In genomic region chr3:51941781-51942180, GRCm38 (mm10) we compare ENCODE assay signal across 14 mouse cellular contexts.
A peak's percentile ranks its signal among the peaks of the same experiment; 100 is the strongest.
DNase-seq lines count a peak whose midpoint lies in the region; ATAC-seq and TF ChIP-seq lines count a peak whose summit lies in the region.
"Had no signal": no experiment of that assay in that cellular context is flagged by ENCODE, and none has a peak within 500 bp of the region (broad histone marks: within the 10 kb centered on the region; RNA-seq: fewer than 3 reads in every experiment).

No protein-coding gene starts in this region.

- no peak overlapping the region for H3K4me3 ChIP-seq in heart, embryonic 12.5 days
- no peak overlapping the region for H3K4me3 ChIP-seq in olfactory bulb, adult 2 months (ENCODE audit: insufficient read depth, low read depth, low read length)
- H3K4me3 ChIP-seq in cerebellum, adult 2 months (replicated peaks; ENCODE audit: insufficient read depth, low read depth, low read length): no peak overlapping the region
- H3K4me3 ChIP-seq: intestine, embryonic 15.5 days had no signal

- H3K36me3 ChIP-seq in heart, embryonic 12.5 days: no peaks in the 10 kb centered on the region
- H3K36me3 ChIP-seq: intestine, embryonic 15.5 days had no signal

- H3K4me1 ChIP-seq in heart, embryonic 12.5 days (replicated peaks): peaks cover 10% of the 10 kb centered on the region
- peaks cover 7% of the 10 kb centered on the region for H3K4me1 ChIP-seq in olfactory bulb, adult 2 months (ENCODE audit: control insufficient read depth, insufficient read depth, low read length)
- no peaks in the 10 kb centered on the region for H3K4me1 ChIP-seq in cerebellum, adult 2 months (ENCODE audit: control insufficient read depth, insufficient read depth, low read length)
- H3K4me1 ChIP-seq: intestine, embryonic 15.5 days had no signal

- peak; percentile 97 for DNase-seq in heart, adult 11 months
- peak; percentile 42 for DNase-seq in gastrocnemius, postnatal 14 days
- DNase-seq in layer of hippocampus, adult 9-10 months (ENCODE audit: low spot score): peak; percentile 51
- no peak for DNase-seq in urinary bladder, postnatal 14 days (ENCODE audit: low spot score)
- DNase-seq in cerebellum, adult 2 months: no peak
- DNase-seq: liver; thymus, postnatal 25 days had no signal

- H3K27me3 ChIP-seq in heart, embryonic 12.5 days (replicated peaks): no peaks in the 10 kb centered on the region
- H3K27me3 ChIP-seq in cerebellum, adult 2 months (ENCODE audit: control insufficient read depth, insufficient read depth, low read length): no peaks in the 10 kb centered on the region
- H3K27me3 ChIP-seq: CH12.LX; intestine, embryonic 15.5 days had no signal

- intact Hi-C loops in gastrocnemius, postnatal 14 days (cut with DNase I; ENCODE audit: low total_unique reads): no loop called here

- no peak for ATAC-seq in heart, embryonic 12.5 days (ENCODE audit: insufficient number of reproducible peaks, low FRiP score)
- ATAC-seq in activated CD4-positive, CD25-positive, alpha-beta regulatory T cell, adult 4 months: no peak
- ATAC-seq: forebrain, embryonic 16.5 days; intestine, embryonic 15.5 days had no signal

- H3K4me2 ChIP-seq in heart, embryonic 12.5 days: no peak overlapping the region
- H3K4me2 ChIP-seq: intestine, embryonic 15.5 days; midbrain, embryonic 11.5 days had no signal

- no peak for TF ChIP-seq POLR2A in olfactory bulb, adult 2 months (IDR thresholded peaks at IDR 0.05; ENCODE audit: insufficient read depth, low read depth, low read length)
- TF ChIP-seq POLR2A in cerebellum, adult 2 months (IDR thresholded peaks at IDR 0.05; ENCODE audit: borderline replicate concordance, insufficient read depth, low read length): no peak

- no peaks in the 10 kb centered on the region for H3K9me3 ChIP-seq in heart, embryonic 12.5 days (replicated peaks)
- H3K9me3 ChIP-seq: intestine, embryonic 15.5 days had no signal

- WGBS in heart, embryonic 12.5 days: 78% methylated on average over 8 of the region's 8 CpGs
- WGBS in olfactory bulb, adult 2 months: 25% methylated on average over 8 of the region's 8 CpGs
- 65% methylated on average over 8 of the region's 8 CpGs for WGBS in cerebellum, adult 2 months

- TF ChIP-seq CTCF in olfactory bulb, adult 2 months (IDR thresholded peaks at IDR 0.05; ENCODE audit: insufficient read depth, low read depth, low read length): no peak
- TF ChIP-seq CTCF in cerebellum, adult 2 months (IDR thresholded peaks at IDR 0.05; ENCODE audit: borderline replicate concordance, insufficient read depth, low read depth, low read length): no peak

- no peak overlapping the region for H3K9ac ChIP-seq in heart, embryonic 12.5 days
- H3K9ac ChIP-seq: intestine, embryonic 15.5 days had no signal

- H3K27ac ChIP-seq in heart, embryonic 12.5 days (ENCODE audit: poor library complexity, severe bottlenecking): no peak overlapping the region
- H3K27ac ChIP-seq in olfactory bulb, adult 2 months (ENCODE audit: insufficient read depth, low read depth, low read length): peak overlapping the region; percentile 62; the same call in 1 of the 2 replicates
- no peak overlapping the region for H3K27ac ChIP-seq in cerebellum, adult 2 months (ENCODE audit: insufficient read depth, low read length)
- H3K27ac ChIP-seq: intestine, embryonic 15.5 days had no signal

Comparison
In these comparisons a context has a peak if more than half of its experiments do, and no peak if none do; other contexts are left out.
1. DNase-seq: peak in heart, adult 11 months (single experiment), gastrocnemius, postnatal 14 days (single experiment) and layer of hippocampus, adult 9-10 months (single experiment); none in urinary bladder, postnatal 14 days (single experiment) and cerebellum, adult 2 months (0 of 2).